Mouse (Mus musculus) spleen, adult 2 months (tissue): ENCODE measurements around the gene Rassf5.

Experiments used
- CTCF ChIP-seq: fragments of 200-500 bp; IDR thresholded peaks from 2 replicates; pipeline ENCODE4 v1.5.1; 2011; ENCODE audit warnings: mild to moderate bottlenecking, inconsistent platforms; ENCODE audit not compliant: insufficient read depth, insufficient read length, insufficient replicate concordance; ENCODE audit errors: extremely low read depth
- POLR2A ChIP-seq: fragments of 200-500 bp; IDR thresholded peaks from 2 replicates; pipeline ENCODE4 v1.6.1; 2011; ENCODE audit warnings: low read depth, low read length, inconsistent platforms

DNA sequence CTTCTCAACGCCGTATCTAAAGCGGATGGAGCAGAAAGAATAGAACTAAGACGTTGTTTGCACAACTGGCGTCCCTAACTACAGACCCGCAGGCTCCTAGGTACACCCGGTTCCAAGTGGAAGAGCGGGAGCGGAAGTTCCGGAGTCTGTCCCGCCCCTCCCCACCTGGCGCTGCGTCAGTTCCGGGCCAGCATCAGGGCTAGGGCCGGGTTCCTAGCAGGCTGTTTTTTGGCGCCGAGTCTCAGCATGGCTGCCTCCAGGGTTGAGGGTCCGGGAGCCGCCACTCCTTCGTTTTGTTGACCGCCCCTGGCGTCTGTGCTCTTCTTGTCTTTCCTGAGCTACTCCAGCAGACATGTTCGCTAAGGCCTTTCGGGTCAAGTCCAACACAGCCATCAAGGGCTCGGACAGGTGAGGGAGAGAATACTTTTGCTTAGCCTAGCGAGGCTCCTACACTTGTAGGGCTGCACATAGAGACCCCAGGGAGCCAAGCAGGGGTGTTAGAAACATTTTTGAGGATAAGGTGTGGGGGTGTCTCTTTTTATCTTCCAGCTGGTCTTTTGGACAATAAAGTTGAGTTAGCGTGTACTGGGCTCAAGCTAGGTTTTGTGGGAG, 91.9 kb downstream of the Rassf5 start, which contains the start of gene Eif2d:
- TF ChIP-seq CTCF: no peak
- TF ChIP-seq POLR2A: peak; percentile 68; the same call in 1 of the 2 replicates
